Mouse (Mus musculus): ENCODE measurements around the gene Tmppe.

Gene Tmppe

GRCm38 (mm10) chr9:114442893-114443292 lies 42.0 kb downstream of the Tmppe start:
- DNase-seq (ENCODE audit: low spot score in 2 of 2) = no peak

GRCm38 (mm10) chr9:114443351-114443750 lies 42.4 kb downstream of the Tmppe start:
- DNase-seq (ENCODE audit: low spot score in 2 of 2) = no peak

GRCm38 (mm10) chr9:114446887-114447286 lies 46.0 kb downstream of the Tmppe start:
- no peak for DNase-seq (ENCODE audit: low spot score in 2 of 2)

GRCm38 (mm10) chr9:114448700-114449099 lies 47.8 kb downstream of the Tmppe start:
- DNase-seq (ENCODE audit: low spot score in 2 of 2) = no peak

- DNase-seq (ENCODE audit: low spot score in 2 of 2) = no peak
Observed at GRCm38 (mm10) chr9:114449120-114449754, 48.3 kb downstream of the Tmppe start.

GRCm38 (mm10) chr9:114451615-114452014 lies 50.7 kb downstream of the Tmppe start:
- no peak for DNase-seq (ENCODE audit: low spot score in 2 of 2)

GRCm38 (mm10) chr9:114452418-114452817 lies 51.5 kb downstream of the Tmppe start:
- no peak for DNase-seq (ENCODE audit: low spot score in 2 of 2)

GRCm38 (mm10) chr9:114455420-114455819 lies 54.5 kb downstream of the Tmppe start:
- no peak for DNase-seq (ENCODE audit: low spot score in 2 of 2)
